Mouse (Mus musculus): ENCODE data around the gene Cutal. TPM values are rescaled to one million over a fixed set of nuclear protein-coding genes. Genes with fewer than 3 reads are reported as not detected.

The Cutal gene
- polyA plus RNA-seq, 1 experiment from 2014 or later: 0.59 TPM

DNA sequence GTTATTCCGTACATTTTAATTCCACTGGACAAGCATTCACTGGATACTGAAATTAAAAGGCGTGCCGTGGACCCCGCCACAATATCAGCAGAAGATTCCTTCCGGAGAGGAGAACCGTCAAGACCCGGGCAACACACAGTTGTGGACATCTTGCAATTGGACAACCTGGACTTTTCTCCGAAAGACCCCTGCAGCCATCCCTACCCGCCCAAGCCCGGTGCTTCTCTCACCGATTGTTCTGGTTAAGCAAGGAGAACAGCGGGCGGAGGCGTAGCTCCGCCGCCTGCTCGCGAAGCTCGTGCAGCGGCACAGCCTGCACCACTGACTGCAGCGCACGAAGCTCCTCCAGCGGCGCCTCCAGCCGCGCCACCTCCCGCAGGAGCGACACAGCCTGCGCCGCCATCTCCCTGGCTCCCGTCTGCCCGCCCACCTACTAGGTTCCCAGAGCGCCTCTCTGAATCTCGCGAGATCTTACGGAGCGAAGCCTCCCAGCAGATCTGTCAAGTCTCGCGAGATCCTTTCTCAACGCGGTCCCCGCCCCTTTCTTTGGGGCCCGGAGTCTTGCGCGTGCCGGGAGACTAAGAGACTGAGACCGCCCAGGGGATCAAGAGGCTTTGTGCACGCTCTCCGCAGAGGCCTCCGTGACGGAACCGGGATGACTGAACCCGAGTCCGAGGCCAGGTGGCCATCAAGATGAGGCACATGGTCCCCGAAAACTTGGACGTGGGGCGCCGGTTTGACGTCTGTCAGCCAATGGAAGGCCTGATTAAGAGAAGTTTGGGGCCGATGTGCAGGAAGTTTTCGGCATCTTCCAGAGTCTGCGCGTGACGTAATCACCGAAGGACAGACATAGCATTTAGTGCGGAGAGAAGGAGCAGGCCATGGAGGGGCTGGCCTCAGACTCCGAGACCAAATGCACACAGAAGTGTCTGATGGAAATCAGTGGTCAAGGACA, 3.4 kb upstream of the Cutal start:
- H3K9me3 ChIP-seq (ENCODE audit: control insufficient read depth, low read depth, low read length): no peaks in the 10 kb centered on the region
- H3K27me3 ChIP-seq (ENCODE audit: control insufficient read depth, insufficient read depth, low read length): no peaks in the 10 kb centered on the region
- peak overlapping the region; percentile 84 for H3K4me3 ChIP-seq (ENCODE audit: low read depth, low read length)
- peak overlapping the region; percentile 63 for H3K4me2 ChIP-seq (replicated peaks; ENCODE audit: low read depth, low read length)
- H3K36me3 ChIP-seq (ENCODE audit: control insufficient read depth, insufficient read depth, low read length): 0 out of 2 replicates have a peak, but pooled peaks cover 4% of the 10 kb centered on the region
- under 1% methylated on average over 67 of the region's 67 CpGs for WGBS
- peak; percentile 97 for ATAC-seq (ENCODE audit: insufficient number of reproducible peaks, insufficient read depth, low FRiP score, low read depth)
- H3K4me1 ChIP-seq (ENCODE audit: control insufficient read depth, insufficient read depth, low read length): peaks cover 7% of the 10 kb centered on the region; the same call in 1 of the 2 replicates
- H3K27ac ChIP-seq (ENCODE audit: low read length): peak overlapping the region; percentile 92
- peak overlapping the region; percentile 84 for H3K9ac ChIP-seq (replicated peaks; ENCODE audit: low read depth, low read length)

DNA sequence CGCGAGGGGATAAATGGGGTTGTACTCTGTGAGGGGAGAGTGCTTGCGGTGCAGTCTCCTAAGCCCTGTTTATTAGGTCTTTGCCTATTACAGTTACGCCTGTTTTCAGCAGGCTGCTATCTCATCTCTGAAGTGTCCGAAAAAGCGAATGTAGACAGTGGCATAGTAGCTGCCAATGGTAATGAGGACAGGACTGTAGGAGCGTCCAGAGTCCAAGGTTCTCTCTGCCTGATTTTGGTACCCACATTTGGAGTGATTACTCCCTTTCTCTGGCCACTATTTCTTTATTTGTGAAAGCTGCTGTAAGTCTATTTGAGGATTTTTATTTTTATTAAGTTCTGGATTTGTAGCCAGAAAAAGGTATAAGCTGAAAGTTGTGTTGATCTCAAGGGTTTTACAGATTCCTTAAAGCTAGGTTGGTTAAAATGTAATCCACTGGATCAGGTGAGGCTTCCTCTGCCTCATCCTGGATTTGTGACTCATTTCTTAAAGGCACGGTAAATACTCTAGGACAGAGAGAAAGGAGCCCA, 685 bp downstream of the Cutal start, which contains the start of gene Psmd5:
TSS of gene Psmd5 (minus strand) at position 153 of the 530 bp plus-strand sequence.
- H3K4me3 ChIP-seq (ENCODE audit: low read depth, low read length): peak within 1 kb of the TSS; percentile 15; the same call in 1 of the 2 replicates
- no peak within 1 kb of the TSS for H3K27ac ChIP-seq (ENCODE audit: low read length)
- no peaks in the 10 kb centered on the region for H3K36me3 ChIP-seq (ENCODE audit: control insufficient read depth, insufficient read depth, low read length)
- H3K27me3 ChIP-seq (ENCODE audit: control insufficient read depth, insufficient read depth, low read length): no peaks in the 10 kb centered on the region
- ATAC-seq (ENCODE audit: insufficient number of reproducible peaks, insufficient read depth, low FRiP score, low read depth): no peak
- H3K4me2 ChIP-seq (replicated peaks; ENCODE audit: low read depth, low read length): peak within 1 kb of the TSS; percentile 39
- 15% methylated on average over 8 of the region's 8 CpGs for WGBS
- H3K9ac ChIP-seq (replicated peaks; ENCODE audit: low read depth, low read length): no peak within 1 kb of the TSS
- H3K4me1 ChIP-seq (ENCODE audit: control insufficient read depth, insufficient read depth, low read length): peaks cover under 1% of the 10 kb centered on the region; the same call in 1 of the 2 replicates
- H3K9me3 ChIP-seq (ENCODE audit: control insufficient read depth, low read depth, low read length): no peaks in the 10 kb centered on the region

DNA sequence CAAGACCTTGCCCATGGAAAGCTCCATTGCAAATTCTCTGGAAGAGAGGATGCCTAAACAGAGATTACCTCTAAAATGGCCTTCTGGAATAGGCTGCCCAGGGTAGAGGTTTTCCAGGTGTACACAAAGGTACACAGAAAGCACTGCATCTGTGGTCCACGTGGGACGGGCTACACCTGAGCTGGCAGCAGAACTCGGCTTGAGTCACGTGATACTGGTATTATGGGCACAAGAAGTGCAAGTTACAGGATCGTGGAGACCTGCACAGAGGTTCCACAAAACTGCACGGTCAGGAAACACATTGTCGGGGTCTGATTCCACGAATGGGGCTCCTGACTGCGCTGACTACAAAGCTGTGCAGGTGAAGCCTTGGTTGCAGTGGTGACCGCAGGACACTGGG, 5.9 kb downstream of the Cutal start:
- H3K4me3 ChIP-seq (ENCODE audit: low read depth, low read length): no peak overlapping the region
- H3K9me3 ChIP-seq (ENCODE audit: control insufficient read depth, low read depth, low read length): no peaks in the 10 kb centered on the region
- no peak overlapping the region for H3K4me2 ChIP-seq (replicated peaks; ENCODE audit: low read depth, low read length)
- ATAC-seq (ENCODE audit: insufficient number of reproducible peaks, insufficient read depth, low FRiP score, low read depth): no peak
- no peak overlapping the region for H3K9ac ChIP-seq (replicated peaks; ENCODE audit: low read depth, low read length)
- H3K4me1 ChIP-seq (ENCODE audit: control insufficient read depth, insufficient read depth, low read length): no peaks in the 10 kb centered on the region
- H3K27me3 ChIP-seq (ENCODE audit: control insufficient read depth, insufficient read depth, low read length): no peaks in the 10 kb centered on the region
- no peak overlapping the region for H3K27ac ChIP-seq (ENCODE audit: low read length)
- no peaks in the 10 kb centered on the region for H3K36me3 ChIP-seq (ENCODE audit: control insufficient read depth, insufficient read depth, low read length)
- WGBS: 83% methylated on average over 10 of the region's 10 CpGs

DNA sequence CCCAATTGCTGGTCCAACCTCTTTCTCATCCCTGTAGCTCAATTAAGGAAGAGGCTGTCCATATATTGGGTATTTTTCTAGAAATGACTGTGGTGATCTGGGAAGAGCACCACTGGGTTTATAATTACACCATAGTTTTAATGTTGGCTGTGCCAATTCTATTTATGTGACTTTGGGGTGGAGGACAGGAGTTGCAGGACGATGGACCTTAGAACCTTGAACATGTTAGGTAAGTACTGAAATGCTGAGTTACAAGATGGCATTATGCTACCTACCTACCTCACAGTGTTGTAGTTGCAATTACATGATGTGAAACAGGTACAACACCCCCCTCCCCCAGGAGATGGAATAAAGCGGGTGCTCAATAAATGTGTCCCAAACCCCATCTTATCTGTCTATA, 8.6 kb downstream of the Cutal start:
- 90% methylated on average over 2 of the region's 2 CpGs for WGBS
- ATAC-seq (ENCODE audit: insufficient number of reproducible peaks, insufficient read depth, low FRiP score, low read depth): no peak

DNA sequence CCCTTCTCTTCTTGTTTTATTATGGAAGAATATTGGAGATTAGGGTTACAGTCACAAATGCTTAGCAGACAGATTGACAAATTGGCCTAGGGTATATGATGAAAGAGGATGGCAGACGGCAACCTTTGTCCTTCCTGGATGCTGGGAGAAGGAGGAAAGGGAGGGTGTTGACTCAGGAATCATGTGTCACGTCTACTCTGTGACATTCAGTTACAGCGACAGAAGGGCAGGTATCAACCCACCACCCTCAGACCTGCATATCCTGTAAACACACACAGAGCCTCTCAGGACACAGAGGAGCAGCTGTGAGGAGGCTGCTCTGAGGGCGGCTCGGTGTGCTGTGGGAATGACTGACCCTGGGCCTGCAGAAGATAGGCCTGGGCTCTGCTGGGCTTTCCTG, 9.0 kb downstream of the Cutal start:
- no peak overlapping the region for H3K9ac ChIP-seq (replicated peaks; ENCODE audit: low read depth, low read length)
- H3K27me3 ChIP-seq (ENCODE audit: control insufficient read depth, insufficient read depth, low read length): no peaks in the 10 kb centered on the region
- no peak overlapping the region for H3K4me3 ChIP-seq (ENCODE audit: low read depth, low read length)
- no peak overlapping the region for H3K27ac ChIP-seq (ENCODE audit: low read length)
- no peaks in the 10 kb centered on the region for H3K9me3 ChIP-seq (ENCODE audit: control insufficient read depth, low read depth, low read length)
- no peaks in the 10 kb centered on the region for H3K36me3 ChIP-seq (ENCODE audit: control insufficient read depth, insufficient read depth, low read length)
- 44% methylated on average over 5 of the region's 5 CpGs for WGBS
- H3K4me2 ChIP-seq (replicated peaks; ENCODE audit: low read depth, low read length): no peak overlapping the region
- no peak for ATAC-seq (ENCODE audit: insufficient number of reproducible peaks, insufficient read depth, low FRiP score, low read depth)
- no peaks in the 10 kb centered on the region for H3K4me1 ChIP-seq (ENCODE audit: control insufficient read depth, insufficient read depth, low read length)

More for the DNA sequence above, 8.6 kb downstream of the Cutal start:
- H3K4me3 ChIP-seq (ENCODE audit: low read depth, low read length): no peak overlapping the region
- H3K9me3 ChIP-seq (ENCODE audit: control insufficient read depth, low read depth, low read length): no peaks in the 10 kb centered on the region
- H3K27me3 ChIP-seq (ENCODE audit: control insufficient read depth, insufficient read depth, low read length): no peaks in the 10 kb centered on the region
- H3K36me3 ChIP-seq (ENCODE audit: control insufficient read depth, insufficient read depth, low read length): no peaks in the 10 kb centered on the region
- no peaks in the 10 kb centered on the region for H3K4me1 ChIP-seq (ENCODE audit: control insufficient read depth, insufficient read depth, low read length)
- no peak overlapping the region for H3K27ac ChIP-seq (ENCODE audit: low read length)
- H3K4me2 ChIP-seq (replicated peaks; ENCODE audit: low read depth, low read length): no peak overlapping the region
- no peak overlapping the region for H3K9ac ChIP-seq (replicated peaks; ENCODE audit: low read depth, low read length)

DNA sequence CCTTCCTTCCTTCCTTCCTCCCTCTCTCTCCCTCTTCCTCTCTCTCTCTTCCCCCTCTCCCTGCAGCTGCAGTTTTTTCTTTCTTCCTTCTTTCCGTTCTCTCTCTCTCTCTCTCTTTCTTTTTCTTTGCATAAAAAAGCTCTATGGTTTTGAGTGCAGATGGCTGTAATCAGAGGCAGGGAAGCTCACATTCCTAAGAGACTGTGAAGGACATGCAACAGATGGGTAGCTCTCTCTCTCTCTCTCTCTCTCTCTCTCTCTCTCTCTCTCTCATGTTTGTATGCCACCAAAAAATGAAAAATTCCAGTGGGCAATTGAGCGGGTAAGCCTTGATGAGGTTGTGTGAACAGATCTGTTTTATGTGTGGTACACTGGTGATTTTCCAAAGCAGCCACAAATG, 10.0 kb downstream of the Cutal start:
- Histone ChIP-seq H3K36me3 (ENCODE audit: control insufficient read depth, insufficient read depth, low read length) (no peaks in the 10 kb centered on the region), H3K27me3 (ENCODE audit: control insufficient read depth, insufficient read depth, low read length) (no peaks in the 10 kb centered on the region), H3K9ac (replicated peaks; ENCODE audit: low read depth, low read length) (no peak overlapping the region), H3K27ac (ENCODE audit: low read length) (no peak overlapping the region), H3K9me3 (ENCODE audit: control insufficient read depth, low read depth, low read length) (no peaks in the 10 kb centered on the region), H3K4me3 (ENCODE audit: low read depth, low read length) (no peak overlapping the region), H3K4me2 (replicated peaks; ENCODE audit: low read depth, low read length) (no peak overlapping the region), H3K4me1 (ENCODE audit: control insufficient read depth, insufficient read depth, low read length) (no peaks in the 10 kb centered on the region)
- WGBS: 63% methylated on average over 2 of the region's 2 CpGs
- no peak for ATAC-seq (ENCODE audit: insufficient number of reproducible peaks, insufficient read depth, low FRiP score, low read depth)

DNA sequence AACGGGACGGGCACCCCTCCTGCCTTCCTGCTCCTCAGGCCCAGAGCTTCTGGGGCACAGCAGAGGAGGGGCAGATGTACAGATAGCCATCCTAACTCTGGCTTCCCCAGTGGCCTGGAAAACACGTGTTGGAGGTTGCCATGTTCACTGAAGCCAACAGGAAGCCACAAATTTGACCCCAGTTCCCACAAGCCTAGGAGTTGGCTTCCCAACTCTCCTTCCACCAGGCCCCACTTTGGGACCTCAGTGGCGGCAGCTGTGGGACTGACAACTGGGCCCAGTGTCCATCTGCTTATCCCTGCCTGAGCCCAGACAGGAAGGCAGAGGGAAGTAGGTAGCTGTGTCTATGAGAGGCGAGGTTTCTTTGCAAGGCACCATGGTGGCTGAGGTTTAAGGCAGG, 19.8 kb downstream of the Cutal start:
- H3K27me3 ChIP-seq (ENCODE audit: control insufficient read depth, insufficient read depth, low read length): no peaks in the 10 kb centered on the region
- no peaks in the 10 kb centered on the region for H3K36me3 ChIP-seq (ENCODE audit: control insufficient read depth, insufficient read depth, low read length)
- no peak overlapping the region for H3K27ac ChIP-seq (ENCODE audit: low read length)
- no peak overlapping the region for H3K4me3 ChIP-seq (ENCODE audit: low read depth, low read length)
- no peak overlapping the region for H3K4me2 ChIP-seq (replicated peaks; ENCODE audit: low read depth, low read length)
- no peak overlapping the region for H3K9ac ChIP-seq (replicated peaks; ENCODE audit: low read depth, low read length)
- H3K9me3 ChIP-seq (ENCODE audit: control insufficient read depth, low read depth, low read length): no peaks in the 10 kb centered on the region
- no peaks in the 10 kb centered on the region for H3K4me1 ChIP-seq (ENCODE audit: control insufficient read depth, insufficient read depth, low read length)
- no peak for ATAC-seq (ENCODE audit: insufficient number of reproducible peaks, insufficient read depth, low FRiP score, low read depth)
- WGBS: 72% methylated on average over 5 of the region's 5 CpGs

DNA sequence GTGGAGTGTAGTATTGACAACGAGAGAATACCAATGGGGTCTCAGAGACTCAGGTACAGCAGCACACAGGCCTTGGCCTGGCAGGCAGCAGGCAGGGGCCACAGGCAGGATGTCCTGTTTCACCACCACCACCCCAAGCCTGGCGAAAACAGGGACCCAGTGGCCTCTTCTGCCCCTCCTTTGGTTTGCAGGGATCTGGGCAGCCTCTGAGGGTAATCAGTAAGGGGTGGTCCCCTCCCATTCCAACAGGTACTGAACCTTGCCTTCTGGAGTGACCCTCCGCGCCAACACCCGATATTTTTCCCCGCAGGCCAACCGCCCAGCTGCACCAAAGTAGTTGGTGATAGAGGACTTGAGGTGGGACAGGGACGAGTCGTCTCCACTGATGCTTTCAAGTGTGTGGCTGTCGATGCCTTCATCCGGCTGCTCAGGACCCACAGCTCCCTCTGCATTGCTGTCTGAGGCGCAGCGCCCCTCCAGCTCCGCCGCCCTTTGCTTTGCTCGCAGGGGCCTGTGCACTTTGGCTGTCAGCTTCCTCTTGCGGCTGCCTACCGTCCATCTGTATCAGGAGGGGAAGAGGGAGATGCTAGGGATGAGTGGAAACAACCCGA, 21.4 kb downstream of the Cutal start:
- Histone ChIP-seq H3K27ac (ENCODE audit: low read length) (no peak overlapping the region), H3K36me3 (ENCODE audit: control insufficient read depth, insufficient read depth, low read length) (no peaks in the 10 kb centered on the region), H3K27me3 (ENCODE audit: control insufficient read depth, insufficient read depth, low read length) (no peaks in the 10 kb centered on the region), H3K4me1 (ENCODE audit: control insufficient read depth, insufficient read depth, low read length) (no peaks in the 10 kb centered on the region), H3K4me3 (ENCODE audit: low read depth, low read length) (no peak overlapping the region), H3K4me2 (replicated peaks; ENCODE audit: low read depth, low read length) (no peak overlapping the region), H3K9ac (replicated peaks; ENCODE audit: low read depth, low read length) (no peak overlapping the region), H3K9me3 (ENCODE audit: control insufficient read depth, low read depth, low read length) (no peaks in the 10 kb centered on the region)
- WGBS: 71% methylated on average over 19 of the region's 19 CpGs
- no peak for ATAC-seq (ENCODE audit: insufficient number of reproducible peaks, insufficient read depth, low FRiP score, low read depth)

Measured in stomach, embryonic 14.5 days (tissue).